Mouse (Mus musculus): ENCODE measurements around the gene Ttc4. TPM values are rescaled to one million over a fixed set of nuclear protein-coding genes. Genes with fewer than 3 reads are reported as not detected.

Ttc4 gene
- polyA plus RNA-seq, 1 experiment from 2014 or later: 106 TPM

DNA sequence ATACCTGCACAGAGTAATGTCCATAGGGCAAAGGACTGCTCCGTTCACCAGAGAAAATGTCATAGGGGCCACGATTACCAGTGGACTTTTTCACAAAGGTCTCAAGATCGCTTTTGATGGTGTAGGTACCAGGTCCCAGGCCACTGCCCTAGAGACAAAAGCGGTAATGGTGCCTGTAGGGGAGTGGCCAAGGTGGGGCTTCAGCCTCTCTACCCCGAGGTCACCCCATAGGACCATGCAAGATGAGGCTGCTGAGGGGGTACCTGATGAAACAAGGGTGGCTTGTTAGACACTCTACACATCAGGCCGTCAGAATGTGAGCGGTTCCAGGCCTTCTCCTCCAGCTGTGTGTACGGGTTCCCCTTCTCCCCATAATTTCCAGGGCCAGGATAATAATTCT lies 65.6 kb downstream of the Ttc4 start:
- H3K27ac ChIP-seq: no peak overlapping the region
- H3K27me3 ChIP-seq: peaks cover 4% of the 10 kb centered on the region
- H3K9ac ChIP-seq: no peak overlapping the region
- H3K4me3 ChIP-seq: no peak overlapping the region
- WGBS: 77% methylated on average over 8 of the region's 8 CpGs
- peaks cover 10% of the 10 kb centered on the region for H3K4me1 ChIP-seq
- H3K4me2 ChIP-seq (replicated peaks): no peak overlapping the region
- H3K36me3 ChIP-seq: no peaks in the 10 kb centered on the region
- ATAC-seq (ENCODE audit: insufficient number of reproducible peaks, insufficient read depth, low FRiP score, low TSS enrichment): no peak
- no peaks in the 10 kb centered on the region for H3K9me3 ChIP-seq

Other genes starting within 250 kb of the Ttc4 start
- gene Pcsk9, start 214.6 kb downstream of the Ttc4 start, polyA plus RNA-seq (2016; fragmentation: Nextera tagmentation; extraction: Ambion mirVana): 1.8 and 1.9 TPM in 2 replicates
- gene Bsnd, start 186.7 kb downstream of the Ttc4 start, polyA plus RNA-seq (2016; fragmentation: Nextera tagmentation; extraction: Ambion mirVana): not detected in 2 replicates
- gene Dhcr24, start 117.9 kb downstream of the Ttc4 start, polyA plus RNA-seq (2016; fragmentation: Nextera tagmentation; extraction: Ambion mirVana): 5.5 and 6.0 TPM in 2 replicates
- gene Lexm, start 61.7 kb downstream of the Ttc4 start, polyA plus RNA-seq (2016; fragmentation: Nextera tagmentation; extraction: Ambion mirVana): 0.40 and 0.76 TPM in 2 replicates
- gene Ttc22, start 56.5 kb downstream of the Ttc4 start, polyA plus RNA-seq (2016; fragmentation: Nextera tagmentation; extraction: Ambion mirVana): 0.61 and 0.95 TPM in 2 replicates
- 15.3 and 16.9 TPM in 2 replicates for gene Pars2, start 27.9 kb downstream of the Ttc4 start, polyA plus RNA-seq (2016; fragmentation: Nextera tagmentation; extraction: Ambion mirVana)
- 0.58 TPM in 1 of 2 replicates, not detected in the other for gene Mroh7, start 52.0 kb upstream of the Ttc4 start, polyA plus RNA-seq (2016; fragmentation: Nextera tagmentation; extraction: Ambion mirVana)
- gene Fam151a, start 54.9 kb upstream of the Ttc4 start, polyA plus RNA-seq (2016; fragmentation: Nextera tagmentation; extraction: Ambion mirVana): 0.19 TPM in 1 of 2 replicates, not detected in the other
- gene Acot11, start 126.1 kb upstream of the Ttc4 start, polyA plus RNA-seq (2016; fragmentation: Nextera tagmentation; extraction: Ambion mirVana): 1.9 and 3.0 TPM in 2 replicates
- gene Ssbp3, start 231.8 kb upstream of the Ttc4 start, polyA plus RNA-seq (2016; fragmentation: Nextera tagmentation; extraction: Ambion mirVana): 275 and 279 TPM in 2 replicates